Mouse (Mus musculus) liver, embryonic 16.5 days (tissue): ENCODE measurements around the gene Cntrob. TPM values are rescaled to one million over a fixed set of nuclear protein-coding genes. Genes with fewer than 3 reads are reported as not detected.

Source experiments
- ATAC-seq: fragments of 200-750 bp; cut with Nextera tagmentation; 2 replicates; pipeline ENCODE4 v1.8.0; 2017; ENCODE audit warnings: low read depth, mild to moderate bottlenecking, moderate number of reproducible peaks, moderate library complexity
- H3K27ac ChIP-seq: fragments of 300-500 bp; sonication (generic); 2 replicates; pipeline ENCODE4 v1.5.1; 2014; ENCODE audit warnings: mild to moderate bottlenecking, low read length
- H3K27me3 ChIP-seq: fragments of 300-500 bp; sonication (generic); 2 replicates; pipeline ENCODE4 v1.6.1; 2014; ENCODE audit warnings: low read depth, low read length, mixed read lengths; ENCODE audit not compliant: control insufficient read depth, insufficient read depth
- H3K36me3 ChIP-seq: fragments of 300-500 bp; sonication (generic); 2 replicates; pipeline ENCODE4 v1.6.1; 2014; ENCODE audit warnings: mild to moderate bottlenecking; ENCODE audit not compliant: control insufficient read depth, insufficient read depth
- H3K4me1 ChIP-seq: fragments of 300-500 bp; sonication (generic); 2 replicates; pipeline ENCODE4 v1.6.1; 2014; ENCODE audit warnings: low read depth, low read length, mixed read lengths; ENCODE audit not compliant: control insufficient read depth
- H3K4me2 ChIP-seq: fragments of 300-500 bp; sonication (generic); 2 replicates; pipeline ENCODE4 v1.6.1; 2014; ENCODE audit warnings: low read depth, low read length, mixed read lengths
- H3K4me3 ChIP-seq: fragments of 300-500 bp; sonication (generic); 2 replicates; pipeline ENCODE4 v1.5.1; 2014; ENCODE audit warnings: low read depth, mild to moderate bottlenecking, low read length
- H3K9ac ChIP-seq: fragments of 300-500 bp; sonication (generic); 2 replicates; pipeline ENCODE4 v1.6.1; 2014; ENCODE audit warnings: low read depth, low read length
- H3K9me3 ChIP-seq: fragments of 300-500 bp; sonication (generic); replicated peaks from 2 replicates; pipeline ENCODE4 v1.6.1; 2016; ENCODE audit warnings: low read length; ENCODE audit not compliant: control insufficient read depth
- whole genome bisulfite sequencing: fragments of 180-500 bp; shearing (Covaris S2); extraction: QIAGEN DNeasy Blood & Tissue Kit; methylation state at CpG from one replicate; pipeline ENCODE4 v1.1.7; 2014; ENCODE audit not compliant: insufficient replicate concordance; 5-methylcytosine and 5-hydroxymethylcytosine counted together
- polyA plus RNA-seq: library from polyadenylated mRNA; unstranded; fragments of >200 nt; fragmentation: Nextera tagmentation; extraction: Ambion mirVana; gene quantifications from 2 replicates; pipeline ENCODE4 v1.2.1, GENCODE M21; 2015

Gene Cntrob
- 6.0 and 7.2 TPM in 2 replicates for polyA plus RNA-seq

GRCm38 (mm10) chr11:69323667-69324111 is at the start of gene Cntrob, which contains the start of gene Trappc1:
TSS of gene Cntrob (minus strand) at chr11:69323775.
TSS of gene Trappc1 (plus strand) at chr11:69323980.
- Histone ChIP-seq H3K9ac (peak within 1 kb of the TSS; percentile 90), H3K4me1 (peaks cover 34% of the 10 kb centered on the region), H3K27me3 (peaks cover 25% of the 10 kb centered on the region), H3K9me3 (no peaks in the 10 kb centered on the region), H3K36me3 (no peaks in the 10 kb centered on the region; the same call in 1 of the 2 replicates), H3K27ac (peak within 1 kb of the TSS; percentile 88), H3K4me3 (peak within 1 kb of the TSS; percentile 75), H3K4me2 (peak within 1 kb of the TSS; percentile 96)
- WGBS: under 1% methylated on average over 30 of the region's 30 CpGs
- ATAC-seq: peak; percentile 94

GRCm38 (mm10) chr11:69372780-69373170 is 49.2 kb upstream of the Cntrob start:
- Histone ChIP-seq H3K9ac (no peak overlapping the region), H3K4me1 (peaks cover 44% of the 10 kb centered on the region), H3K4me3 (peak overlapping the region; percentile 45), H3K9me3 (no peaks in the 10 kb centered on the region), H3K36me3 (no peaks in the 10 kb centered on the region), H3K27me3 (peaks cover 30% of the 10 kb centered on the region), H3K4me2 (peak overlapping the region; percentile 82), H3K27ac (peak overlapping the region; percentile 92)
- WGBS: 46% methylated on average over 3 of the region's 3 CpGs
- peak; percentile 6; the same call in 1 of the 2 replicates for ATAC-seq

- Histone ChIP-seq H3K4me3 (peak overlapping the region; percentile 45; the same call in 1 of the 2 replicates), H3K4me2 (peak overlapping the region; percentile 82; the same call in 1 of the 2 replicates), H3K27me3 (peaks cover 35% of the 10 kb centered on the region), H3K4me1 (peaks cover 50% of the 10 kb centered on the region), H3K9ac (no peak overlapping the region), H3K9me3 (no peaks in the 10 kb centered on the region), H3K36me3 (no peaks in the 10 kb centered on the region), H3K27ac (peak overlapping the region; percentile 92)
- 46% methylated on average over 12 of the region's 12 CpGs for WGBS
- ATAC-seq: no peak
Observed at GRCm38 (mm10) chr11:69372056-69372779, 48.6 kb upstream of the Cntrob start.

GRCm38 (mm10) chr11:69371601-69372000 is 48.0 kb upstream of the Cntrob start:
- ATAC-seq: no peak
- 71% methylated on average over 12 of the region's 12 CpGs for WGBS
- no peak overlapping the region for H3K9ac ChIP-seq

GRCm38 (mm10) chr11:69370817-69371215 is 47.2 kb upstream of the Cntrob start:
- H3K9ac ChIP-seq: no peak overlapping the region
- WGBS: 35% methylated on average over 9 of the region's 9 CpGs

More at GRCm38 (mm10) chr11:69371601-69372000, 48.0 kb upstream of the Cntrob start:
- Histone ChIP-seq H3K27ac (peak overlapping the region; percentile 92), H3K4me2 (no peak overlapping the region), H3K4me3 (no peak overlapping the region), H3K4me1 (peaks cover 55% of the 10 kb centered on the region), H3K36me3 (no peaks in the 10 kb centered on the region), H3K27me3 (peaks cover 42% of the 10 kb centered on the region), H3K9me3 (no peaks in the 10 kb centered on the region)

GRCm38 (mm10) chr11:69369990-69370816 is 46.6 kb upstream of the Cntrob start:
- peak overlapping the region; percentile 73 for H3K4me3 ChIP-seq
- H3K27ac ChIP-seq: peak overlapping the region; percentile 45; the same call in 1 of the 2 replicates
- peaks cover 69% of the 10 kb centered on the region for H3K4me1 ChIP-seq
- no peaks in the 10 kb centered on the region for H3K36me3 ChIP-seq
- peak overlapping the region; percentile 89; the same call in 1 of the 2 replicates for H3K4me2 ChIP-seq
- no peaks in the 10 kb centered on the region for H3K9me3 ChIP-seq
- ATAC-seq: no peak
- peaks cover 50% of the 10 kb centered on the region for H3K27me3 ChIP-seq
- no peak overlapping the region for H3K9ac ChIP-seq
- WGBS: 36% methylated on average over 2 of the region's 2 CpGs

More at GRCm38 (mm10) chr11:69370817-69371215, 47.2 kb upstream of the Cntrob start:
- peaks cover 63% of the 10 kb centered on the region for H3K4me1 ChIP-seq
- H3K36me3 ChIP-seq: no peaks in the 10 kb centered on the region
- H3K9me3 ChIP-seq: no peaks in the 10 kb centered on the region
- H3K27me3 ChIP-seq: peaks cover 49% of the 10 kb centered on the region
- no peak overlapping the region for H3K4me2 ChIP-seq
- H3K27ac ChIP-seq: peak overlapping the region; percentile 45; the same call in 1 of the 2 replicates
- ATAC-seq: no peak
- no peak overlapping the region for H3K4me3 ChIP-seq

- H3K4me1 ChIP-seq: peaks cover 69% of the 10 kb centered on the region
- 2% methylated on average over 23 of the region's 34 CpGs for WGBS
Observed at GRCm38 (mm10) chr11:69369215-69369989, 45.8 kb upstream of the Cntrob start, which contains the start of gene Chd3. TSS of gene Chd3 (minus strand) at chr11:69369406.

More at GRCm38 (mm10) chr11:69369215-69369989, 45.8 kb upstream of the Cntrob start, which contains the start of gene Chd3:
- Histone ChIP-seq H3K36me3 (no peaks in the 10 kb centered on the region), H3K9ac (peak within 1 kb of the TSS; percentile 78), H3K4me2 (peak within 1 kb of the TSS; percentile 89), H3K9me3 (no peaks in the 10 kb centered on the region), H3K4me3 (peak within 1 kb of the TSS; percentile 73), H3K27me3 (peaks cover 50% of the 10 kb centered on the region), H3K27ac (peak within 1 kb of the TSS; percentile 76)
- no peak for ATAC-seq
